Mouse (Mus musculus): ENCODE results near the gene Gdpd3. TPM values are rescaled to one million over a fixed set of nuclear protein-coding genes. Genes with fewer than 3 reads are reported as not detected.
"Not testable (repeated sequence)": the region's sequence is repeated elsewhere in the genome, so short reads cannot be mapped to it uniquely, and the experiment has no call there.

The Gdpd3 gene
- 1.2 and 1.3 TPM in 2 replicates for polyA plus RNA-seq (2014; fragmentation: Nextera tagmentation; extraction: Ambion mirVana)

DNA sequence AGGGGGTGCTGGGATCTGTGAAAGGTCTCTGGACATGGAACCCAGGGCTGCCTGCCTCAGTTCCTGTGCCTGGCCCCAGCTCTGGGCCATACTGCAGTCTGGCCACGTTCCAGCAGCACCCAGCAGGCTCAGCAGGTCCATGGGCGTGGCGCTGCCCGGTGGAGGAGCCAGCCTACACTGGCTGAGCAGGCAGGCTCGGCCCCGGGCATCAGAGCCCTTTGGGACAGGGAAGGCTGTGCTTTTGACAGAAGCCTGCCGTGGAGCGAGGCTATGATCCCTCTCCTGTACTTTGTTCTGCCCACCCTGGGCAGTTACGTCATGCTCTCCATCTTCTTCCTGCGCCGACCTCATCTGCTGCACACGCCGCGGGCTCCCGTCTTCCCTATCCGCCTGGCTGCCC, at the start of gene Gdpd3:
Gene Gdpd3 (plus strand): TSS at position 134 of the 400 bp plus-strand sequence.
- DNase-seq (ENCODE audit: low spot score) (no peak), ATAC-seq (no peak)
- peaks cover 91% of the 10 kb centered on the region for H3K36me3 ChIP-seq (ENCODE audit: control insufficient read depth, insufficient read depth, low read length)
- 89% methylated on average over 16 of the region's 16 CpGs for WGBS
- H3K4me2 ChIP-seq (ENCODE audit: low read length): no peak within 1 kb of the TSS
- no peaks in the 10 kb centered on the region for H3K27me3 ChIP-seq (replicated peaks; ENCODE audit: control insufficient read depth, insufficient read depth, low read length)
- H3K4me3 ChIP-seq (ENCODE audit: low read depth, low read length): no peak within 1 kb of the TSS
- H3K4me1 ChIP-seq (ENCODE audit: control insufficient read depth, insufficient read depth, low read length): peaks cover 6% of the 10 kb centered on the region
- no peak within 1 kb of the TSS for H3K9ac ChIP-seq (ENCODE audit: low read length)
- no peak within 1 kb of the TSS for H3K27ac ChIP-seq (ENCODE audit: low read depth, low read length)
- H3K9me3 ChIP-seq (replicated peaks; ENCODE audit: control insufficient read depth, low read length): no peaks in the 10 kb centered on the region

DNA sequence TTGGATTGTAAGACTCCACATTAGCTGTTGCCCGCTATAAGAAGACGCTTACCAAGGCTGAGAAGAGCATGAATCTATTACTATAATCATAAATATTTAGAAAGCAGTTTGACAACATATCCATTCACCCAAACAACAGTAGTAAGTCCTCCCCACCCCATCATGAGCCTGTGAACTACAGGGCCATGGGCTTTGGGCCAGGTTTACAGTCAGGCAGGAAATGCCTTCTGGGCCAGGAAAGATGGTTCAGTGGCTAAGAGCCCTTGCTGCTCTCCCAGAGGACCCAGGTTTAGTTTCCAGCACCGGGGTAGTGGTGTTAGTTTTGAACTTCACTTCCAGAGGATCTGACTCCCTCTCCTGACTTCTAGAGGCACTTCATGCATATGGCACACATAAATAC, 48.6 kb upstream of the Gdpd3 start:
- Histone ChIP-seq H3K27ac (ENCODE audit: low read depth, low read length) (no peak overlapping the region), H3K4me3 (ENCODE audit: low read depth, low read length) (no peak overlapping the region), H3K27me3 (replicated peaks; ENCODE audit: control insufficient read depth, insufficient read depth, low read length) (no peaks in the 10 kb centered on the region), H3K36me3 (ENCODE audit: control insufficient read depth, insufficient read depth, low read length) (no peaks in the 10 kb centered on the region), H3K4me2 (ENCODE audit: low read length) (no peak overlapping the region), H3K9ac (ENCODE audit: low read length) (no peak overlapping the region), H3K9me3 (replicated peaks; ENCODE audit: control insufficient read depth, low read length) (no peaks in the 10 kb centered on the region), H3K4me1 (ENCODE audit: control insufficient read depth, insufficient read depth, low read length) (no peaks in the 10 kb centered on the region)
- ATAC-seq (no peak), DNase-seq (ENCODE audit: low spot score) (no peak)
- WGBS: 95% methylated on average over 3 of the region's 3 CpGs

GRCm38 (mm10) chr7:126718787-126719337, 47.3 kb upstream of the Gdpd3 start:
- Histone ChIP-seq H3K36me3 (ENCODE audit: control insufficient read depth, insufficient read depth, low read length) (no peaks in the 10 kb centered on the region), H3K27ac (ENCODE audit: low read depth, low read length) (no peak overlapping the region), H3K9me3 (replicated peaks; ENCODE audit: control insufficient read depth, low read length) (no peaks in the 10 kb centered on the region), H3K4me2 (ENCODE audit: low read length) (no peak overlapping the region), H3K27me3 (replicated peaks; ENCODE audit: control insufficient read depth, insufficient read depth, low read length) (no peaks in the 10 kb centered on the region), H3K4me1 (ENCODE audit: control insufficient read depth, insufficient read depth, low read length) (no peaks in the 10 kb centered on the region), H3K9ac (ENCODE audit: low read length) (no peak overlapping the region), H3K4me3 (ENCODE audit: low read depth, low read length) (no peak overlapping the region)
- DNase-seq (ENCODE audit: low spot score): no peak
- WGBS: 95% methylated on average over 5 of the region's 5 CpGs
- no peak for ATAC-seq

GRCm38 (mm10) chr7:126721635-126722034, 44.5 kb upstream of the Gdpd3 start:
- 87% methylated on average over 13 of the region's 13 CpGs for WGBS
- no peaks in the 10 kb centered on the region for H3K4me1 ChIP-seq (ENCODE audit: control insufficient read depth, insufficient read depth, low read length)
- H3K9ac ChIP-seq (ENCODE audit: low read length): no peak overlapping the region
- no peak overlapping the region for H3K27ac ChIP-seq (ENCODE audit: low read depth, low read length)
- ATAC-seq (no peak), DNase-seq (ENCODE audit: low spot score) (no peak)
- no peak overlapping the region for H3K4me3 ChIP-seq (ENCODE audit: low read depth, low read length)
- no peak overlapping the region for H3K4me2 ChIP-seq (ENCODE audit: low read length)
- H3K36me3 ChIP-seq (ENCODE audit: control insufficient read depth, insufficient read depth, low read length): no peaks in the 10 kb centered on the region
- H3K27me3 ChIP-seq (replicated peaks; ENCODE audit: control insufficient read depth, insufficient read depth, low read length): no peaks in the 10 kb centered on the region
- no peaks in the 10 kb centered on the region for H3K9me3 ChIP-seq (replicated peaks; ENCODE audit: control insufficient read depth, low read length)

GRCm38 (mm10) chr7:126725077-126725476, 41.1 kb upstream of the Gdpd3 start:
- no peak for DNase-seq (ENCODE audit: low spot score)
- Histone ChIP-seq H3K36me3 (ENCODE audit: control insufficient read depth, insufficient read depth, low read length) (no peaks in the 10 kb centered on the region), H3K9ac (ENCODE audit: low read length) (no peak overlapping the region), H3K27me3 (replicated peaks; ENCODE audit: control insufficient read depth, insufficient read depth, low read length) (no peaks in the 10 kb centered on the region), H3K4me3 (ENCODE audit: low read depth, low read length) (no peak overlapping the region), H3K4me1 (ENCODE audit: control insufficient read depth, insufficient read depth, low read length) (no peaks in the 10 kb centered on the region), H3K9me3 (replicated peaks; ENCODE audit: control insufficient read depth, low read length) (no peaks in the 10 kb centered on the region), H3K4me2 (ENCODE audit: low read length) (no peak overlapping the region), H3K27ac (ENCODE audit: low read depth, low read length) (no peak overlapping the region)
- 83% methylated on average over 3 of the region's 3 CpGs for WGBS
- ATAC-seq: no peak

GRCm38 (mm10) chr7:126725667-126726066, 40.5 kb upstream of the Gdpd3 start:
- Histone ChIP-seq H3K4me2 (ENCODE audit: low read length) (no peak overlapping the region), H3K9ac (ENCODE audit: low read length) (no peak overlapping the region), H3K27me3 (replicated peaks; ENCODE audit: control insufficient read depth, insufficient read depth, low read length) (no peaks in the 10 kb centered on the region), H3K27ac (ENCODE audit: low read depth, low read length) (no peak overlapping the region), H3K4me1 (ENCODE audit: control insufficient read depth, insufficient read depth, low read length) (no peaks in the 10 kb centered on the region), H3K4me3 (ENCODE audit: low read depth, low read length) (no peak overlapping the region), H3K9me3 (replicated peaks; ENCODE audit: control insufficient read depth, low read length) (no peaks in the 10 kb centered on the region), H3K36me3 (ENCODE audit: control insufficient read depth, insufficient read depth, low read length) (no peaks in the 10 kb centered on the region)
- ATAC-seq (no peak), DNase-seq (ENCODE audit: low spot score) (no peak)
- 87% methylated on average over 5 of the region's 5 CpGs for WGBS

GRCm38 (mm10) chr7:126730256-126730789, 35.8 kb upstream of the Gdpd3 start:
- H3K27me3 ChIP-seq (replicated peaks; ENCODE audit: control insufficient read depth, insufficient read depth, low read length); ATAC-seq; H3K27ac ChIP-seq (ENCODE audit: low read depth, low read length); H3K9ac ChIP-seq (ENCODE audit: low read length); H3K36me3 ChIP-seq (ENCODE audit: control insufficient read depth, insufficient read depth, low read length); H3K4me3 ChIP-seq (ENCODE audit: low read depth, low read length); H3K4me1 ChIP-seq (ENCODE audit: control insufficient read depth, insufficient read depth, low read length); H3K9me3 ChIP-seq (replicated peaks; ENCODE audit: control insufficient read depth, low read length); H3K4me2 ChIP-seq (ENCODE audit: low read length); DNase-seq (ENCODE audit: low spot score): not testable (repeated sequence)
- WGBS: 87% methylated on average over 4 of the region's 4 CpGs

GRCm38 (mm10) chr7:126736122-126736521, 30.0 kb upstream of the Gdpd3 start:
- no peak overlapping the region for H3K4me3 ChIP-seq (ENCODE audit: low read depth, low read length)
- no peaks in the 10 kb centered on the region for H3K9me3 ChIP-seq (replicated peaks; ENCODE audit: control insufficient read depth, low read length)
- no peak overlapping the region for H3K27ac ChIP-seq (ENCODE audit: low read depth, low read length)
- H3K4me2 ChIP-seq (ENCODE audit: low read length): no peak overlapping the region
- 88% methylated on average over 8 of the region's 8 CpGs for WGBS
- H3K4me1 ChIP-seq (ENCODE audit: control insufficient read depth, insufficient read depth, low read length): 0 out of 2 replicates have a peak, but pooled peaks cover 4% of the 10 kb centered on the region
- no peaks in the 10 kb centered on the region for H3K36me3 ChIP-seq (ENCODE audit: control insufficient read depth, insufficient read depth, low read length)
- ATAC-seq (no peak), DNase-seq (ENCODE audit: low spot score) (no peak)
- no peak overlapping the region for H3K9ac ChIP-seq (ENCODE audit: low read length)
- H3K27me3 ChIP-seq (replicated peaks; ENCODE audit: control insufficient read depth, insufficient read depth, low read length): no peaks in the 10 kb centered on the region

GRCm38 (mm10) chr7:126739551-126739950, 26.6 kb upstream of the Gdpd3 start:
- Histone ChIP-seq H3K36me3 (ENCODE audit: control insufficient read depth, insufficient read depth, low read length) (no peaks in the 10 kb centered on the region), H3K4me2 (ENCODE audit: low read length) (no peak overlapping the region), H3K9me3 (replicated peaks; ENCODE audit: control insufficient read depth, low read length) (no peaks in the 10 kb centered on the region), H3K27ac (ENCODE audit: low read depth, low read length) (no peak overlapping the region), H3K27me3 (replicated peaks; ENCODE audit: control insufficient read depth, insufficient read depth, low read length) (no peaks in the 10 kb centered on the region), H3K4me1 (ENCODE audit: control insufficient read depth, insufficient read depth, low read length) (0 out of 2 replicates have a peak, but pooled peaks cover 4% of the 10 kb centered on the region), H3K4me3 (ENCODE audit: low read depth, low read length) (no peak overlapping the region), H3K9ac (ENCODE audit: low read length) (no peak overlapping the region)
- WGBS: 86% methylated on average over 17 of the region's 17 CpGs
- ATAC-seq (no peak), DNase-seq (ENCODE audit: low spot score) (no peak)

All from forebrain, embryonic 14.5 days (tissue).